Mouse (Mus musculus): Measurements from ENCODE around the gene Vsig2.

- peak; percentile 53 for TF ChIP-seq CTCF (conservative IDR thresholded peaks at IDR 0.05; ENCODE audit: insufficient read depth, insufficient read length, low read depth, low read length)
- no peak for TF ChIP-seq POLR2A (IDR thresholded peaks at IDR 0.05; ENCODE audit: low read depth, low read length)
Measured at GRCm38 (mm10) chr9:37512097-37512496, 27.0 kb upstream of the Vsig2 start.
